Mouse (Mus musculus) lung, postnatal 0 days (tissue): Measurements from ENCODE around the gene Sipa1l2. TPM values are rescaled to one million over a fixed set of nuclear protein-coding genes. Genes with fewer than 3 reads are reported as not detected.

Source experiments
- ATAC-seq: fragments of 200-750 bp; cut with Nextera tagmentation; 2 replicates; pipeline ENCODE4 v1.8.0; 2017; ENCODE audit warnings: moderate library complexity
- DNase-seq: peaks from one replicate; pipeline ENCODE4 v3.0.0-alpha.2; 2016; ENCODE audit warnings: low spot score
- H3K27ac ChIP-seq: fragments of 300-500 bp; sonication (generic); 2 replicates; pipeline ENCODE4 v1.5.1; 2014; ENCODE audit warnings: antibody characterized with exemption, mild to moderate bottlenecking, low read length, mixed read lengths
- H3K27me3 ChIP-seq: fragments of 300-500 bp; sonication (generic); replicated peaks from 2 replicates; pipeline ENCODE4 v1.6.1; 2014; ENCODE audit warnings: low read length, mixed read lengths; ENCODE audit not compliant: insufficient read depth
- H3K36me3 ChIP-seq: fragments of 300-500 bp; sonication (generic); 2 replicates; pipeline ENCODE4 v1.6.1; 2014; ENCODE audit warnings: low read length, mixed read lengths; ENCODE audit not compliant: insufficient read depth
- H3K4me1 ChIP-seq: fragments of 300-500 bp; sonication (generic); 2 replicates; pipeline ENCODE4 v1.6.1; 2014; ENCODE audit warnings: antibody characterized with exemption, low read depth, low read length, mixed read lengths; ENCODE audit not compliant: insufficient read depth
- H3K4me2 ChIP-seq: fragments of 300-500 bp; sonication (generic); replicated peaks from 2 replicates; pipeline ENCODE4 v1.6.1; 2014; ENCODE audit warnings: low read depth, mild to moderate bottlenecking, low read length, moderate library complexity, mixed read lengths
- H3K4me3 ChIP-seq: fragments of 300-500 bp; sonication (generic); 2 replicates; pipeline ENCODE4 v1.5.1; 2014; ENCODE audit warnings: low read depth, low read length
- H3K9ac ChIP-seq: fragments of 300-500 bp; sonication (generic); replicated peaks from 2 replicates; pipeline ENCODE4 v1.6.1; 2014; ENCODE audit warnings: low read depth, mild to moderate bottlenecking
- H3K9me3 ChIP-seq: fragments of 300-500 bp; sonication (generic); 2 replicates; pipeline ENCODE4 v1.6.1; 2016; ENCODE audit warnings: low read length, mixed read lengths
- CTCF ChIP-seq: IDR thresholded peaks from 2 replicates; pipeline ENCODE4 v1.5.1; 2016; ENCODE audit warnings: antibody characterized with exemption, mild to moderate bottlenecking
- EP300 ChIP-seq: IDR thresholded peaks from 2 replicates; pipeline ENCODE4 v1.6.1; 2016; ENCODE audit warnings: antibody characterized with exemption, mild to moderate bottlenecking, control low read depth
- WGBS: fragments of 180-500 bp; shearing (Covaris S2); extraction: QIAGEN DNeasy Blood & Tissue Kit; methylation state at CpG from one replicate; pipeline ENCODE4 v1.1.7; 2014; 5-methylcytosine and 5-hydroxymethylcytosine counted together
- polyA plus RNA-seq: library from polyadenylated mRNA; unstranded; fragments of >200 nt; fragmentation: Nextera tagmentation; extraction: Ambion mirVana; gene quantifications from 2 replicates; pipeline ENCODE4 v1.2.1, GENCODE M21; 2015

The Sipa1l2 gene
- polyA plus RNA-seq, 1 experiment from 2014 or later = 9.4 TPM

GRCm38 (mm10) chr8:125570835-125571465 is 1.3 kb upstream of the Sipa1l2 start:
- H3K27me3 ChIP-seq = no peaks in the 10 kb centered on the region
- H3K4me2 ChIP-seq = no peak overlapping the region
- H3K4me3 ChIP-seq = no peak overlapping the region
- ATAC-seq = no peak
- H3K36me3 ChIP-seq = no peaks in the 10 kb centered on the region
- peaks cover 5% of the 10 kb centered on the region; the same call in 1 of the 2 replicates for H3K4me1 ChIP-seq
- WGBS = 61% methylated on average over 12 of the region's 12 CpGs
- 0 out of 2 replicates have a peak overlapping the region, but pooled peaks have one; percentile 75 for H3K27ac ChIP-seq
- no peak overlapping the region for H3K9ac ChIP-seq
- TF ChIP-seq EP300 (no peak), CTCF (peak; percentile 62)
- no peaks in the 10 kb centered on the region for H3K9me3 ChIP-seq
- DNase-seq = peak; percentile 64

DNA sequence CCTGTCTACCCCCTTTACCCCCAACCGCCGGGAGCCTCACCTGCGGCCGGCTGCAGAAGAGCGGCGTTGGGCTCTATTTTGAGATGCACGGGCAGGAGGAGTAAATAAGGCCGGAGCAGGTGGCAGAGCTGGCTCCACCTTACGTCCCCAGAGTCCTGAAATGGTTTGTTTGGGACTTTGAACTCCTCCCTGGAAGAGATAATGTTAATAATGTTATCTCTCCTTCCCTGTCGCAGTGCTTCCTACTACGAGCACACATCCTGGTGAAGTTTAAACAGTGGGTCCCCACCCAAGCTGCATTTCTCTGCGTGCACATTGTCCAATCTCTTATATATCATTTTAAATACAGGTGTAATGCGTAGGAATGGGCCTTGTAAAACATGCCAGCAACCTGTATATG is 781 bp upstream of the Sipa1l2 start:
- no peaks in the 10 kb centered on the region for H3K36me3 ChIP-seq
- H3K4me2 ChIP-seq = peak overlapping the region; percentile 91
- peak overlapping the region; percentile 75 for H3K27ac ChIP-seq
- peaks cover 5% of the 10 kb centered on the region; the same call in 1 of the 2 replicates for H3K4me1 ChIP-seq
- peak overlapping the region; percentile 46; the same call in 1 of the 2 replicates for H3K9ac ChIP-seq
- TF ChIP-seq CTCF (no peak), EP300 (peak; percentile 50; the same call in 1 of the 2 replicates)
- ATAC-seq (no peak; the same call in 1 of the 2 replicates), DNase-seq (peak; percentile 44)
- WGBS = 9% methylated on average over 13 of the region's 13 CpGs
- H3K4me3 ChIP-seq = peak overlapping the region; percentile 81
- no peaks in the 10 kb centered on the region for H3K9me3 ChIP-seq
- H3K27me3 ChIP-seq = no peaks in the 10 kb centered on the region

DNA sequence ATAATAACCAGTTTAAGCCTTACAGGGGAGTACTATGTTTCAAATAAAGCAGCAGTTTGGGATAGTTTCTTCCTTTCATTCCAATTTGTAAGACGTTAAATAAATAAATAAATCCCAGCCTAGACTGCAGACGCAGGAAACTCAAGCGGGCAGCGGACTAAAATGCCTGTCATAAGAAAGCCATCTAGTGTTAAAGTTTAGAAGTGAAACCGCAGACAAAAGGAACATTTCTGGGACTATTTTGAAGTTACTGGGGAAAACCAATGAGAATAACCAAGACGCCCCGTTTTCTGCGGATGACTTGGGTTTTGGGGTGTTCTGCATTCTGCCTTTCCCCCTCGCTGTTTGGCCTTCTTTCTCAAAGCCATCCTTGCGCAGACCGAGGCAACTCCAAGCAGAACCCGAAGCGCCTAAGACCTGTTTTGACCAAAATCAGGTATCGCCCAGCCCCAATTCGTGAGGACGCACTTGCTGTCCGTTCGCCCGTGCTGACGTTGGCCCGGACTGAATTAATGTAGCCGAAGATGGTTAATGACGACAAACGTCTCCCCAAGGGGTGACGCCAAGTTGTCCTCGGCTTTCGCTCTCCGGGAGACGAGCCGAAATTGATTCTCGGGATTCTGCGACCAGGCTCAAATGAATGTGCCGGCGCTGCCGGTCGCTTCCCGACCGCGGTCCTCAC is 616 bp downstream of the Sipa1l2 start:
- H3K4me1 ChIP-seq = peaks cover 5% of the 10 kb centered on the region; the same call in 1 of the 2 replicates
- no peaks in the 10 kb centered on the region for H3K36me3 ChIP-seq
- peak overlapping the region; percentile 64 for H3K9ac ChIP-seq
- no peaks in the 10 kb centered on the region for H3K27me3 ChIP-seq
- H3K27ac ChIP-seq = peak overlapping the region; percentile 84
- peak overlapping the region; percentile 91 for H3K4me2 ChIP-seq
- TF ChIP-seq CTCF (peak; percentile 73), EP300 (no peak)
- peak overlapping the region; percentile 81 for H3K4me3 ChIP-seq
- WGBS = under 1% methylated on average over 39 of the region's 39 CpGs
- no peaks in the 10 kb centered on the region for H3K9me3 ChIP-seq
- no peak for ATAC-seq
- peak; percentile 93 for DNase-seq

GRCm38 (mm10) chr8:125568421-125568850 is 1.2 kb downstream of the Sipa1l2 start:
- Histone ChIP-seq H3K36me3 (no peaks in the 10 kb centered on the region), H3K27ac (peak overlapping the region; percentile 84; the same call in 1 of the 2 replicates), H3K4me1 (peaks cover 5% of the 10 kb centered on the region; the same call in 1 of the 2 replicates), H3K9me3 (no peaks in the 10 kb centered on the region), H3K27me3 (no peaks in the 10 kb centered on the region), H3K9ac (peak overlapping the region; percentile 64; the same call in 1 of the 2 replicates), H3K4me2 (peak overlapping the region; percentile 91), H3K4me3 (peak overlapping the region; percentile 81)
- ATAC-seq (peak; percentile 8; the same call in 1 of the 2 replicates), DNase-seq (peak; percentile 79)
- under 1% methylated on average over 14 of the region's 14 CpGs for WGBS
- TF ChIP-seq EP300 (no peak), CTCF (no peak)

DNA sequence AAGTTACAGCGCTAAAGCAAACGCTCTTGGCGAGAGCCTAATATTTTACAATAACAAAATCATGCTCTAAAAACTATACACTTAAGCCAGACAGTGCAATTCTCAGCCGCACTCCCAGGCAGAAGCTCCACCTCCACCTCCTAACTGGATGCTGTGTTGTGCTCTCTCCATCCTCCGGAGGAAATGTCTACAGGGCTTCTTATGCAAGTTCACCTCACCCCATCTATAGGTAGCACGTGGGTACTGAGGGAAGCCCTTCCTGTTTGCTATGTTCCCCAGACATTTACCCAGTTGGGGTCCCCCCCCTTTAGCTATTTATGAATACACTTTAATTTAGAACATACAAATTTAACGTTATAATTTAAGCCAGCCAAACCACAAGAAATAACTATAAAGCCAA is 2.0 kb downstream of the Sipa1l2 start:
- Histone ChIP-seq H3K4me1 (peaks cover 12% of the 10 kb centered on the region; the same call in 1 of the 2 replicates), H3K9me3 (no peaks in the 10 kb centered on the region), H3K27ac (no peak overlapping the region), H3K36me3 (no peaks in the 10 kb centered on the region), H3K27me3 (no peaks in the 10 kb centered on the region), H3K4me3 (no peak overlapping the region), H3K9ac (no peak overlapping the region), H3K4me2 (peak overlapping the region; percentile 91)
- TF ChIP-seq EP300 (no peak), CTCF (peak; percentile 35)
- 50% methylated on average over 7 of the region's 7 CpGs for WGBS
- ATAC-seq (no peak), DNase-seq (peak; percentile 43)

DNA sequence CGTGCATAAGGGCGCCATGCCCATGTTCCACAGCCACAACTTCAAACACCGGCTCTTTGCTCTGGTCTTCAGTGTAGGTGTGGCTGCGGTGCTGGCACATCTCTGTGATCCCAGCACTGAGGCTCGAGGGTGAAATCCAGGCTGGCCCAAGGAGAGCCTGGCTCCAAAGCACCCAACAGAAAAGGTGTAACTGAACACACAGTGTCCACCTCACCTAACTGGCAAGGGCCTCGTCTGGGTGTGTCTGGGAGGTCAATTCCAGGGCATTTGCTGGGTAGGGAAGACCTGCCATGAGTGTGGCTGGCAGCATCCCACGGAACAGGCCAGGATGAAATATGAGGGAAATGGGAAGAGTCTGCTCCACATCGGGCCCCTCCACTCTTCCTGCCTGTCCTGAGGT is 6.7 kb downstream of the Sipa1l2 start:
- H3K36me3 ChIP-seq = no peaks in the 10 kb centered on the region
- no peak overlapping the region for H3K4me2 ChIP-seq
- DNase-seq = no peak
- no peak overlapping the region for H3K9ac ChIP-seq
- H3K27ac ChIP-seq = no peak overlapping the region
- ATAC-seq = no peak; the same call in 1 of the 2 replicates
- H3K9me3 ChIP-seq = no peaks in the 10 kb centered on the region
- WGBS = 58% methylated on average over 8 of the region's 8 CpGs
- no peak overlapping the region for H3K4me3 ChIP-seq
- no peak for TF ChIP-seq EP300
- no peak for TF ChIP-seq CTCF
- no peaks in the 10 kb centered on the region for H3K27me3 ChIP-seq
- H3K4me1 ChIP-seq = peaks cover 32% of the 10 kb centered on the region
